In the genomic region with DNA sequence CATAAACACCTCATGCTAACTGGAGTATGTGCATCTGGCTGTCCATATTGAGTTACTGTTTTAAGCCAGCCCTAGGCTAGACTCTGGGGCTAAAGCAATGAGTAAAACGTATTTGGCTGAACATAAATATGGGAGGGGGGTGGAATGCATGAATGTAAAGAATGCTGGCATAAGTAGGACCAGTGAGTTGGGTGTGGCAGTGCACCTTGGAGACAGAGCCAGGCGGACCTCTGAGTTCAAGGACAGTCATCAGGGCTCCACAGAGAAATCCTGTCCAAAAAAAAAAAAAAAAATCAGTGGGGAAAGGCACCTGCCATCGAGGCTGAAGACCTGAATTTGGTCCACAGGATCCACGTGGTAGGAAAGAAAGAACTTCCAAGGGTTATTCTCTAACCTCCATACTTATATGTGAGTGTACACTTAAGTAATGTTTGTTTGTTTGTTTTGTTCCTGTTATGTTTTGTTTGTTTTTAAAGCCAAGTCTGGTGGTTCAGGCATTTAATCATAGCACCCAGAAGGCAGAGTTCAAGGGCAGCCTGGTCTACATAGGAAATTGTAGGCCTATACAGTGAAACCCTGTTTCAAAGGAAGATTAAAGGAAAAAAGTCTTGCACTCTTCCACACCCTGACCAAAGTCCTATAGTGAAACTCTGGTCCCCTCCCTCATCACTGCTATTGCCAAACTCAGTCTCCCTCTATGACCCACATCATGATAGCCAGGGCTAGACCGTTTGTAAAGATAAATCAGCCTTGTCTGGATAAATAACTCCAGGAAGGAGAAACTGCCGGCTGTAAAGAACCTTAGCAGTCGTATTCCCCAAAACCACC, we compare ENCODE assay signal across 23 mouse cellular contexts. TPM values are rescaled to one million over a fixed set of nuclear protein-coding genes. Genes with fewer than 3 reads are reported as not detected.
DNase-seq lines count a peak whose midpoint lies in the region; ATAC-seq and TF ChIP-seq lines count a peak whose summit lies in the region.
"Had no signal": no experiment of that assay in that cellular context is flagged by ENCODE, and none has a peak within 500 bp of the region (broad histone marks: within the 10 kb centered on the region; RNA-seq: fewer than 3 reads in every experiment).

No protein-coding gene starts in this region.

- H3K4me3 ChIP-seq in lung, embryonic 16.5 days (ENCODE audit: low read length) = no peak overlapping the region
- no peak overlapping the region for H3K4me3 ChIP-seq in lung, adult 2 months (replicated peaks; ENCODE audit: extremely low read depth, low read depth, low read length)
- H3K4me3 ChIP-seq in ES-E14 (ENCODE audit: insufficient read depth in 1 of 2, low read depth in 1 of 2, low read length in 2 of 2, poor library complexity in 1 of 2, severe bottlenecking in 1 of 2) = 0 out of 4 replicates have a peak overlapping the region, but pooled peaks of 1 of the 2 experiments have one; percentile 2
- no peak overlapping the region for H3K4me3 ChIP-seq in intestine, embryonic 16.5 days (ENCODE audit: low read length)
- H3K4me3 ChIP-seq in stomach, embryonic 16.5 days (replicated peaks; ENCODE audit: low read length) = no peak overlapping the region
- H3K4me3 ChIP-seq: embryonic facial prominence, embryonic 13.5 days; forebrain, embryonic 12.5 days; heart, embryonic 10.5 days; hindbrain, embryonic 12.5 days had no signal

- peaks cover 24% of the 10 kb centered on the region for H3K4me1 ChIP-seq in lung, embryonic 16.5 days (replicated peaks; ENCODE audit: control insufficient read depth, insufficient read depth, low read length)
- peaks cover 9% of the 10 kb centered on the region for H3K4me1 ChIP-seq in lung, adult 2 months (ENCODE audit: control insufficient read depth, insufficient read depth, low read length)
- H3K4me1 ChIP-seq in ES-E14 (ENCODE audit: control insufficient read depth in 2 of 2, insufficient read depth in 2 of 2, low read length in 2 of 2, poor library complexity in 1 of 2) = peaks cover 29 to 46% of the 10 kb centered on the region in 2 experiments
- peaks cover 19% of the 10 kb centered on the region for H3K4me1 ChIP-seq in intestine, embryonic 16.5 days (ENCODE audit: control insufficient read depth, insufficient read depth, low read length)
- H3K4me1 ChIP-seq in stomach, embryonic 16.5 days (ENCODE audit: control insufficient read depth, insufficient read depth, low read length) = peaks cover 18% of the 10 kb centered on the region
- H3K4me1 ChIP-seq: forebrain, embryonic 12.5 days; hindbrain, embryonic 12.5 days had no signal

- in situ Hi-C loops in ES-E14 (cut with MboI; ENCODE audit: low sequenced_read_pairs in 2 of 2, unreplicated experiment in 2 of 2) = no loop called here

- H3K4me2 ChIP-seq in lung, embryonic 16.5 days (ENCODE audit: low read depth, low read length) = no peak overlapping the region
- no peak overlapping the region for H3K4me2 ChIP-seq in intestine, embryonic 16.5 days (ENCODE audit: low read depth, low read length)
- H3K4me2 ChIP-seq in stomach, embryonic 16.5 days (ENCODE audit: low read depth, low read length) = no peak overlapping the region
- H3K4me2 ChIP-seq: embryonic facial prominence, embryonic 13.5 days; forebrain, embryonic 12.5 days; hindbrain, embryonic 12.5 days had no signal

- TF ChIP-seq CTCF in lung, adult 2 months (IDR thresholded peaks at IDR 0.05; ENCODE audit: insufficient read depth, low read length) = no peak

- peaks cover 9% of the 10 kb centered on the region; the same call in 1 of the 2 replicates for H3K27me3 ChIP-seq in lung, embryonic 16.5 days (ENCODE audit: control insufficient read depth, insufficient read depth, low read depth, low read length)
- H3K27me3 ChIP-seq in intestine, embryonic 16.5 days (replicated peaks; ENCODE audit: control insufficient read depth, insufficient read depth, low read length) = peaks cover 10% of the 10 kb centered on the region; the same call in 1 of the 2 replicates
- H3K27me3 ChIP-seq in stomach, embryonic 16.5 days (ENCODE audit: control insufficient read depth, insufficient read depth, low read length) = peaks cover 8% of the 10 kb centered on the region; the same call in 1 of the 2 replicates

- peak overlapping the region; percentile 90; the same call in 1 of the 2 replicates for H3K27ac ChIP-seq in lung, embryonic 16.5 days (ENCODE audit: low read length)
- peak overlapping the region; percentile 96; the same call in 1 of the 2 replicates for H3K27ac ChIP-seq in ES-E14 (ENCODE audit: insufficient read depth, low read depth, low read length, poor library complexity, severe bottlenecking)
- H3K27ac ChIP-seq in intestine, embryonic 16.5 days (ENCODE audit: low read length) = peak overlapping the region; percentile 90
- peak overlapping the region; percentile 94 for H3K27ac ChIP-seq in stomach, embryonic 16.5 days (ENCODE audit: low read length)
- H3K27ac ChIP-seq: embryonic facial prominence, embryonic 13.5 days; forebrain, embryonic 12.5 days; heart, embryonic 10.5 days; hindbrain, embryonic 12.5 days had no signal

- WGBS in lung, embryonic 16.5 days = 35% methylated on average over 7 of the region's 7 CpGs
- WGBS in lung, adult 2 months = 54% methylated on average over 7 of the region's 7 CpGs
- 44% methylated on average over 7 of the region's 7 CpGs for WGBS in intestine, embryonic 16.5 days
- 52% methylated on average over 7 of the region's 7 CpGs for WGBS in stomach, embryonic 16.5 days

- H3K9me3 ChIP-seq in lung, embryonic 16.5 days (ENCODE audit: control insufficient read depth, low read length) = no peaks in the 10 kb centered on the region
- no peaks in the 10 kb centered on the region for H3K9me3 ChIP-seq in ES-E14 (ENCODE audit: control insufficient read depth, insufficient read depth, low read depth, low read length)
- H3K9me3 ChIP-seq in intestine, embryonic 16.5 days (ENCODE audit: control insufficient read depth, low read length) = no peaks in the 10 kb centered on the region
- no peaks in the 10 kb centered on the region for H3K9me3 ChIP-seq in stomach, embryonic 16.5 days (replicated peaks; ENCODE audit: control insufficient read depth, low read length)
- H3K9me3 ChIP-seq: embryonic facial prominence, embryonic 13.5 days; forebrain, embryonic 12.5 days; heart, embryonic 10.5 days; hindbrain, embryonic 12.5 days had no signal

- DNase-seq in lung, adult 2 months = no peak
- no peak for DNase-seq in ES-E14 (ENCODE audit: low read depth, low spot score)
- no peak for DNase-seq in thymus, postnatal 14 days
- no peak for DNase-seq in ovary, postnatal 36 days (ENCODE audit: low spot score)
- DNase-seq in adrenal gland, adult 2 months = no peak
- DNase-seq: adrenal gland, postnatal 10 days; cerebellum, adult 18-20 months; cerebellum, adult 9-11 months; cerebellum, postnatal 36 days; gastrocnemius, postnatal 10 days; heart, adult 18-20 months; heart, postnatal 10 days; heart, postnatal 4 days had no signal

- TF ChIP-seq POLR2A in lung, adult 2 months (IDR thresholded peaks at IDR 0.05; ENCODE audit: borderline replicate concordance, extremely low read depth, low read depth, low read length) = no peak

- H3K9ac ChIP-seq in lung, embryonic 16.5 days (ENCODE audit: low read length) = no peak overlapping the region
- H3K9ac ChIP-seq in ES-E14 (ENCODE audit: insufficient read depth, low read depth, low read length, poor library complexity, severe bottlenecking) = no peak overlapping the region
- no peak overlapping the region for H3K9ac ChIP-seq in intestine, embryonic 16.5 days (ENCODE audit: low read depth, low read length)
- H3K9ac ChIP-seq in stomach, embryonic 16.5 days (ENCODE audit: low read length) = peak overlapping the region; percentile 28; the same call in 1 of the 2 replicates
- H3K9ac ChIP-seq: embryonic facial prominence, embryonic 13.5 days; forebrain, embryonic 12.5 days; hindbrain, embryonic 12.5 days had no signal

- no peaks in the 10 kb centered on the region for H3K36me3 ChIP-seq in lung, embryonic 16.5 days (ENCODE audit: control insufficient read depth, insufficient read depth, low read length)
- peaks cover 24% of the 10 kb centered on the region; the same call in 1 of the 2 replicates for H3K36me3 ChIP-seq in ES-E14 (ENCODE audit: control insufficient read depth, insufficient read depth, low read length, poor library complexity, severe bottlenecking)
- no peaks in the 10 kb centered on the region for H3K36me3 ChIP-seq in intestine, embryonic 16.5 days (ENCODE audit: control insufficient read depth, insufficient read depth, low read length)
- H3K36me3 ChIP-seq in stomach, embryonic 16.5 days (ENCODE audit: control insufficient read depth, insufficient read depth, low read length) = no peaks in the 10 kb centered on the region; the same call in 1 of the 2 replicates
- H3K36me3 ChIP-seq: embryonic facial prominence, embryonic 13.5 days; forebrain, embryonic 12.5 days; heart, embryonic 10.5 days; hindbrain, embryonic 12.5 days had no signal

- no peak for ATAC-seq in lung, embryonic 16.5 days (ENCODE audit: low read depth)
- ATAC-seq in intestine, embryonic 16.5 days = peak; percentile 68
- no peak for ATAC-seq in stomach, embryonic 16.5 days (ENCODE audit: insufficient read depth, low FRiP score)
- ATAC-seq: forebrain, embryonic 16.5 days; hindbrain, embryonic 16.5 days had no signal

TF ChIP-seq in ES-E14, 5 proteins besides CTCF, POLR2A, EP300 and RAD21:
- TF ChIP-seq CHD2 (IDR thresholded peaks at IDR 0.05; ENCODE audit: low read depth, low read length) (no peak), ZNF384 (IDR thresholded peaks at IDR 0.05; ENCODE audit: low read depth, low read length) (peak; percentile 95)
TF ChIP-seq in ES-E14: peak in this region for 1.

RNA-seq across cellular contexts. Expression of gene Cdh1, which starts 6.1 kb away (rescaled TPM):
- 157 and 162 TPM in 2 replicates for polyA plus RNA-seq in lung, embryonic 16.5 days (2015; fragmentation: Nextera tagmentation; extraction: Ambion mirVana)
- 124 and 140 TPM in 2 replicates for polyA plus RNA-seq in lung, adult 2 months (2012; rRNA removed)
- total RNA-seq in ES-E14 (2012; rRNA removed) = 254 and 424 TPM in 2 replicates
- polyA plus RNA-seq in intestine, embryonic 16.5 days (2015; fragmentation: Nextera tagmentation; extraction: Ambion mirVana) = 170 and 181 TPM in 2 replicates
- 215 and 267 TPM in 2 replicates for polyA plus RNA-seq in stomach, embryonic 16.5 days (2015; fragmentation: Nextera tagmentation; extraction: Ambion mirVana)
- under 1 TPM; 0.14 to 0.23 TPM for total RNA-seq in adrenal gland, adult 2 months (2021)
- polyA plus RNA-seq in adrenal gland, adult 2 months (2012; rRNA removed) = 0.08 and 0.09 TPM in 2 replicates
- total RNA-seq: MEL had no signal

RNA-seq across cellular contexts. Expression of gene Gm10073, which starts 36.0 kb away (rescaled TPM):
- polyA plus RNA-seq in lung, embryonic 16.5 days (2015; fragmentation: Nextera tagmentation; extraction: Ambion mirVana) = 10.5 and 19.9 TPM in 2 replicates
- polyA plus RNA-seq in lung, adult 2 months (2012; rRNA removed) = 21.8 and 38.0 TPM in 2 replicates
- 83.5 and 86.5 TPM in 2 replicates for total RNA-seq in ES-E14 (2012; rRNA removed)
- 8.4 and 10.6 TPM in 2 replicates for polyA plus RNA-seq in intestine, embryonic 16.5 days (2015; fragmentation: Nextera tagmentation; extraction: Ambion mirVana)
- 13.4 and 26.5 TPM in 2 replicates for polyA plus RNA-seq in stomach, embryonic 16.5 days (2015; fragmentation: Nextera tagmentation; extraction: Ambion mirVana)
- total RNA-seq in adrenal gland, adult 2 months (2021) = 100 to 1,000 TPM in 1 of 2 experiments, 10 to 100 TPM in 1; 71.9 to 145 TPM
- polyA plus RNA-seq in adrenal gland, adult 2 months (2012; rRNA removed) = 50.1 and 65.3 TPM in 2 replicates

Comparison
In these comparisons a context has a peak if more than half of its experiments do, and no peak if none do; other contexts are left out.
1. RNA of gene Cdh1, which starts 6.1 kb away (polyA plus RNA-seq): 215 to 267 TPM in stomach, embryonic 16.5 days, 170 to 181 TPM in intestine, embryonic 16.5 days, 157 to 162 TPM in lung, embryonic 16.5 days and 124 to 140 TPM in lung, adult 2 months; 0.08 to 0.09 TPM in adrenal gland, adult 2 months; every median in the first group is over 100 times any median in the second.
2. Peak in every context shown above with its lines, with median percentiles within 50 percentile points of each other: H3K27ac ChIP-seq.